Mouse (Mus musculus): ENCODE measurements around the gene Cacnb3. TPM values are rescaled to one million over a fixed set of nuclear protein-coding genes. Genes with fewer than 3 reads are reported as not detected.

Gene Cacnb3
- total and polyA plus RNA-seq, 2 experiments = 0.28 to 0.75 TPM

DNA sequence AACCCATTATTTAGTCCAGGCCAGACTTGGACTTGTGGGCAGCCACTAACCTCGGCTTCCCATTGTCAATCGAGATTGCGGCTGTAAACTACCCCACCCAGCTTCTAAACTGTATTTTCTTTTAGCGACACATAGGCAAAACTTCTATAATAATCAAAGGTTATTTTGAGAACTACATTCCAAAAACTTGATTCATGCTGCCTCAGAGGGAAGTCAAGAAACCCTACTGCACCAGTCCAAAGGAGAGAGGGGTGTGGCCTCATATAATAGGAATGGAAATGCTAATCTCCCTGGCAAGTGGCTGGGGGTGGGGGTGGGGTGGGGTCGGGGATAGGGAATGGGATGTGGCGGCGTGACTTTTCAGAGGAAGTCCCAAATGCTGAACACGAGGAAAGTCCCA, 4.6 kb upstream of the Cacnb3 start:
- Histone ChIP-seq H3K4me1 (ENCODE audit: control insufficient read depth, insufficient read depth, low read length) (no peaks in the 10 kb centered on the region), H3K79me2 (ENCODE audit: control insufficient read depth, insufficient read depth, low read length) (no peaks in the 10 kb centered on the region), H3K27ac (replicated peaks; ENCODE audit: insufficient read depth, low read depth, low read length) (no peak overlapping the region), H3K4me3 (ENCODE audit: insufficient read depth, low read depth, low read length) (no peak overlapping the region), H3K9ac (ENCODE audit: low read depth, low read length) (no peak overlapping the region), H3K27me3 (ENCODE audit: control insufficient read depth, insufficient read depth, low read length) (peaks cover 9% of the 10 kb centered on the region; the same call in 1 of the 2 replicates), H3K36me3 (ENCODE audit: control insufficient read depth, insufficient read depth, low read length) (no peaks in the 10 kb centered on the region)
- no peak for DNase-seq (ENCODE audit: extremely low read depth, low read depth, low spot score)
- no peak for TF ChIP-seq POLR2A (IDR thresholded peaks at IDR 0.05; ENCODE audit: extremely low read depth, insufficient read depth, low read length)
- TF ChIP-seq CTCF (IDR thresholded peaks at IDR 0.05; ENCODE audit: low read depth, low read length) = no peak
- WGBS = 52% methylated on average over 8 of the region's 8 CpGs

DNA sequence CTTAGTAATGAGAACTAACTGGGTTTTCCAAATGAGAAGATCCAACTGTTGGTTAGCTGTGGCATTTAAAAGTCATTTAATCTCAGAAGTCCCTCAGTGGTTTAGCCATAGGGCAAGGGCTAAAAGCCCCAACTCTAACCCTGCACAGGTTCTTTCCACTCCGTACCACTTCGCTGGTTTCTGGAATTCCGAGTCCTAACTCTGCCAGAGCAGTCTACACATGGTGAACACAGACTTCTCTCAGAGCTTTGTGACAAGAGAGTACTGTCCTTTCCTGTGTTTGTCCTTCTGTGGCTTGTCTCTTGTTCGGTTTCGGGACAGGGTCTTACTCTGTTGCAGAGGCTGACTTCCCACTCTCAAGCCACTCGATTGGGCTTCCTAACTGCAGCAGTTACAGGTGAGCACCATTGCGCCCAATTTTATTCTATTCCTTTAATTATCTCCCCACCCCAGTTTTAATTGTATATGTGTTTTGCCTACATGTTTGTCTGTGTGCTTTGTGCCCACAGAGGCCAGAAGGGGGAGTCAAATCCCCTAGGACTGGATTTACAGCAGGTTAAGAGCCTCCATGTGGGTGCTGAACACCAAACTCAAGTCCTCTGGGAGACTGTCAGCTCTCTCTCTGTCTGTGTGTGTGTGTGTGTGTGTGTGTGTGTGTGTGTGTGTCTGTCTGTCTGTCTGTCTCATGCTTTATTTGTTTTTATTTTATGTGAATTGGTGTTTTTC, 4.0 kb upstream of the Cacnb3 start:
- Histone ChIP-seq H3K27ac (replicated peaks; ENCODE audit: insufficient read depth, low read depth, low read length) (no peak overlapping the region), H3K4me3 (ENCODE audit: insufficient read depth, low read depth, low read length) (no peak overlapping the region), H3K36me3 (ENCODE audit: control insufficient read depth, insufficient read depth, low read length) (no peaks in the 10 kb centered on the region), H3K27me3 (ENCODE audit: control insufficient read depth, insufficient read depth, low read length) (peaks cover 10% of the 10 kb centered on the region; the same call in 1 of the 2 replicates), H3K9ac (ENCODE audit: low read depth, low read length) (no peak overlapping the region), H3K4me1 (ENCODE audit: control insufficient read depth, insufficient read depth, low read length) (no peaks in the 10 kb centered on the region), H3K79me2 (ENCODE audit: control insufficient read depth, insufficient read depth, low read length) (no peaks in the 10 kb centered on the region)
- TF ChIP-seq POLR2A (IDR thresholded peaks at IDR 0.05; ENCODE audit: extremely low read depth, insufficient read depth, low read length) = no peak
- TF ChIP-seq CTCF (IDR thresholded peaks at IDR 0.05; ENCODE audit: low read depth, low read length) = no peak
- WGBS = 87% methylated on average over 7 of the region's 7 CpGs
- DNase-seq (ENCODE audit: extremely low read depth, low read depth, low spot score) = no peak

GRCm38 (mm10) chr15:98628589-98629254, 1.9 kb upstream of the Cacnb3 start:
- Histone ChIP-seq H3K4me1 (ENCODE audit: control insufficient read depth, insufficient read depth, low read length) (no peaks in the 10 kb centered on the region), H3K9ac (ENCODE audit: low read depth, low read length) (no peak overlapping the region), H3K36me3 (ENCODE audit: control insufficient read depth, insufficient read depth, low read length) (no peaks in the 10 kb centered on the region), H3K27me3 (ENCODE audit: control insufficient read depth, insufficient read depth, low read length) (peaks cover 24% of the 10 kb centered on the region), H3K79me2 (ENCODE audit: control insufficient read depth, insufficient read depth, low read length) (no peaks in the 10 kb centered on the region), H3K4me3 (ENCODE audit: insufficient read depth, low read depth, low read length) (no peak overlapping the region), H3K27ac (replicated peaks; ENCODE audit: insufficient read depth, low read depth, low read length) (no peak overlapping the region)
- DNase-seq (ENCODE audit: extremely low read depth, low read depth, low spot score) = no peak
- TF ChIP-seq POLR2A (IDR thresholded peaks at IDR 0.05; ENCODE audit: extremely low read depth, insufficient read depth, low read length) (no peak), CTCF (IDR thresholded peaks at IDR 0.05; ENCODE audit: low read depth, low read length) (no peak)
- 27% methylated on average over 20 of the region's 20 CpGs for WGBS

DNA sequence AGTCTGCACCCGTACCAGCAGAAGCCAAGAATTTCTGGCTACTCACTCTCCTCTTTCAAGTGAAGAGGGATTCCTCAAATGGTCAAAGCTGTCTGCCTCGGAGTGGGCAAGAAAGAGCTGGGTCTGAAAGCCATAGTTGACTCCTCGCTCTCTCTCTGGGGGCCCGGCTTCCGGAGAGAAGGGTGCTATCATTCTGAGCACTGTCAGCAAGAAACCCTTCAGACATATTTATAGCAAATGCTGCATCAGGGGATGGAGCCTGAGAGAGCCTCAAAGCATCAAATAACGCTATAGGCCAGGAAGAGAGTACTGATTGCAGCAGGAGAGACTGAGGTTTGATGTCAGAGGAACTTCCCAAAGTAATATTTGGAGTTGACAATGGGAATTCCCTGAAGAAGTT, 1.2 kb upstream of the Cacnb3 start:
- Histone ChIP-seq H3K27me3 (ENCODE audit: control insufficient read depth, insufficient read depth, low read length) (peaks cover 28% of the 10 kb centered on the region), H3K36me3 (ENCODE audit: control insufficient read depth, insufficient read depth, low read length) (no peaks in the 10 kb centered on the region), H3K4me3 (ENCODE audit: insufficient read depth, low read depth, low read length) (no peak overlapping the region), H3K79me2 (ENCODE audit: control insufficient read depth, insufficient read depth, low read length) (no peaks in the 10 kb centered on the region), H3K9ac (ENCODE audit: low read depth, low read length) (no peak overlapping the region), H3K4me1 (ENCODE audit: control insufficient read depth, insufficient read depth, low read length) (no peaks in the 10 kb centered on the region), H3K27ac (replicated peaks; ENCODE audit: insufficient read depth, low read depth, low read length) (no peak overlapping the region)
- DNase-seq (ENCODE audit: extremely low read depth, low read depth, low spot score) = no peak
- TF ChIP-seq POLR2A (IDR thresholded peaks at IDR 0.05; ENCODE audit: extremely low read depth, insufficient read depth, low read length) (no peak), CTCF (IDR thresholded peaks at IDR 0.05; ENCODE audit: low read depth, low read length) (no peak)
- whole genome bisulfite sequencing = 59% methylated on average over 6 of the region's 6 CpGs

DNA sequence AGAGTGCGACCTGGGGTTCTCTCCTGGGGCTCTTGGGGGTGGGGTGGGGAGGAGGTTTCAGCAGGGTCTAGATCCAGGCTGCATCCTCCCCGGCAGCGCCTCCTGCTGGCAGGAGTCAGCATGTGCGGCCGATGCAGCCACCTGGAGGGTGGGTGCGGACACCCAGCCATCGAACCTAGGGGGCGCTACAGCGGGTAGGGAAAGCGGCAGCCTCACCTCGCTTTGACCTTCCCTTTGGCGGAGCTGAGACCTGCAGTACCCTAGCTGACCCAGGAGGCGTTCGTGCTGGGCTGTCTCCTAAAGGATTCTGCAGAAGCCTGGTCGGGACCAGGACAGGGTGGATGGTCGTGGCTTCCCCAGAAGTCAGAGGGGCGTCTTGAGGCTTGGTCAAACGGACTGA, 853 bp downstream of the Cacnb3 start:
- Histone ChIP-seq H3K36me3 (ENCODE audit: control insufficient read depth, insufficient read depth, low read length) (no peaks in the 10 kb centered on the region), H3K79me2 (ENCODE audit: control insufficient read depth, insufficient read depth, low read length) (no peaks in the 10 kb centered on the region), H3K9ac (ENCODE audit: low read depth, low read length) (no peak overlapping the region), H3K4me3 (ENCODE audit: insufficient read depth, low read depth, low read length) (no peak overlapping the region), H3K27me3 (ENCODE audit: control insufficient read depth, insufficient read depth, low read length) (peaks cover 31% of the 10 kb centered on the region), H3K4me1 (ENCODE audit: control insufficient read depth, insufficient read depth, low read length) (no peaks in the 10 kb centered on the region), H3K27ac (replicated peaks; ENCODE audit: insufficient read depth, low read depth, low read length) (no peak overlapping the region)
- WGBS = 4% methylated on average over 18 of the region's 18 CpGs
- TF ChIP-seq CTCF (IDR thresholded peaks at IDR 0.05; ENCODE audit: low read depth, low read length) = peak; percentile 87
- no peak for TF ChIP-seq POLR2A (IDR thresholded peaks at IDR 0.05; ENCODE audit: extremely low read depth, insufficient read depth, low read length)
- no peak for DNase-seq (ENCODE audit: extremely low read depth, low read depth, low spot score)

Measured in liver, adult 2 months (tissue).